Mouse (Mus musculus) intestine, embryonic 15.5 days (tissue): ENCODE data around the gene Hba-x. TPM values are rescaled to one million over a fixed set of nuclear protein-coding genes. Genes with fewer than 3 reads are reported as not detected.
"Not testable (repeated sequence)": the region's sequence is repeated elsewhere in the genome, so short reads cannot be mapped to it uniquely, and the experiment has no call there.

ENCODE experiments used
- ATAC-seq: fragments of 200-750 bp; cut with Nextera tagmentation; 2 replicates; pipeline ENCODE4 v1.8.0; 2017; ENCODE audit warnings: moderate TSS enrichment, moderate library complexity
- H3K27ac ChIP-seq: fragments of 300-500 bp; sonication (generic); 2 replicates; pipeline ENCODE4 v1.5.1; 2015; ENCODE audit warnings: mild to moderate bottlenecking, inconsistent platforms
- H3K27me3 ChIP-seq: fragments of 300-500 bp; sonication (generic); replicated peaks from 2 replicates; pipeline ENCODE4 v1.6.1; 2015; ENCODE audit warnings: inconsistent platforms
- H3K36me3 ChIP-seq: fragments of 300-500 bp; sonication (generic); 2 replicates; pipeline ENCODE4 v1.6.1; 2015; ENCODE audit warnings: inconsistent platforms
- H3K4me1 ChIP-seq: fragments of 300-500 bp; sonication (generic); replicated peaks from 2 replicates; pipeline ENCODE4 v1.6.1; 2015; ENCODE audit warnings: inconsistent platforms
- H3K4me2 ChIP-seq: fragments of 300-500 bp; sonication (generic); replicated peaks from 2 replicates; pipeline ENCODE4 v1.6.1; 2015; ENCODE audit warnings: mild to moderate bottlenecking, inconsistent platforms
- H3K4me3 ChIP-seq: fragments of 300-500 bp; sonication (generic); replicated peaks from 2 replicates; pipeline ENCODE4 v1.5.1; 2015; ENCODE audit warnings: inconsistent platforms
- H3K9ac ChIP-seq: fragments of 300-500 bp; sonication (generic); 2 replicates; pipeline ENCODE4 v1.6.1; 2015; ENCODE audit warnings: inconsistent platforms
- H3K9me3 ChIP-seq: fragments of 300-500 bp; sonication (generic); 2 replicates; pipeline ENCODE4 v1.6.1; 2016; ENCODE audit warnings: inconsistent platforms
- WGBS: fragments of 180-500 bp; shearing (Covaris S2); methylation state at CpG from one replicate; pipeline ENCODE4 v1.1.7; 2015; 5-methylcytosine and 5-hydroxymethylcytosine counted together
- polyA plus RNA-seq: library from polyadenylated mRNA; unstranded; fragments of >200 nt; fragmentation: Nextera tagmentation; extraction: Ambion mirVana; gene quantifications from 2 replicates; pipeline ENCODE4 v1.2.1, GENCODE M21; 2015

Gene Hba-x
- polyA plus RNA-seq, 1 experiment from 2014 or later, result 48.2 TPM

- H3K27me3 ChIP-seq, result peaks cover 24% of the 10 kb centered on the region
- ATAC-seq, result no peak
- no peaks in the 10 kb centered on the region for H3K9me3 ChIP-seq
- H3K4me1 ChIP-seq, result no peaks in the 10 kb centered on the region
- WGBS, result 80% methylated on average over 12 of the region's 12 CpGs
- H3K4me3 ChIP-seq, result no peak overlapping the region
- H3K36me3 ChIP-seq, result no peaks in the 10 kb centered on the region
- no peak overlapping the region for H3K27ac ChIP-seq
- H3K9ac ChIP-seq, result no peak overlapping the region
- no peak overlapping the region for H3K4me2 ChIP-seq
These were observed 2.3 kb downstream of the Hba-x start for GRCm38 (mm10) chr11:32278458-32278957.

GRCm38 (mm10) chr11:32280646-32281045 is 4.4 kb downstream of the Hba-x start:
- no peaks in the 10 kb centered on the region for H3K4me1 ChIP-seq
- H3K9me3 ChIP-seq, result no peaks in the 10 kb centered on the region
- peaks cover 24% of the 10 kb centered on the region for H3K27me3 ChIP-seq
- H3K36me3 ChIP-seq, result no peaks in the 10 kb centered on the region
- WGBS, result 56% methylated on average over 2 of the region's 2 CpGs
- H3K27ac ChIP-seq, result no peak overlapping the region
- H3K4me3 ChIP-seq, result no peak overlapping the region
- no peak for ATAC-seq
- no peak overlapping the region for H3K9ac ChIP-seq
- H3K4me2 ChIP-seq, result no peak overlapping the region

GRCm38 (mm10) chr11:32281416-32282144 is 5.4 kb downstream of the Hba-x start:
- Histone ChIP-seq H3K27ac (no peak overlapping the region), H3K9me3 (no peaks in the 10 kb centered on the region), H3K4me1 (no peaks in the 10 kb centered on the region), H3K9ac (no peak overlapping the region), H3K36me3 (no peaks in the 10 kb centered on the region), H3K27me3 (peaks cover 20% of the 10 kb centered on the region), H3K4me2 (no peak overlapping the region), H3K4me3 (no peak overlapping the region)
- no peak for ATAC-seq
- WGBS, result 77% methylated on average over 1 of the region's 1 CpGs

GRCm38 (mm10) chr11:32283091-32283777 is 7.0 kb downstream of the Hba-x start, which contains the start of gene Hba-a1:
Hba-a1 (plus strand) TSS chr11:32283511.
- WGBS, result 50% methylated on average over 1 of the region's 5 CpGs
- peak; percentile 70; the same call in 1 of the 2 replicates for ATAC-seq

GRCm38 (mm10) chr11:32284582-32284981 is 8.4 kb downstream of the Hba-x start:
- H3K27ac ChIP-seq, ATAC-seq, H3K4me3 ChIP-seq, H3K27me3 ChIP-seq, H3K9me3 ChIP-seq, H3K36me3 ChIP-seq, H3K9ac ChIP-seq, H3K4me2 ChIP-seq, H3K4me1 ChIP-seq: not testable (repeated sequence)
- 41% methylated on average over 2 of the region's 2 CpGs for WGBS

More at GRCm38 (mm10) chr11:32283091-32283777, 7.0 kb downstream of the Hba-x start, which contains the start of gene Hba-a1:
- H3K27me3 ChIP-seq, result peaks cover 14% of the 10 kb centered on the region
- not testable (repeated sequence) for H3K4me3 ChIP-seq, H3K4me1 ChIP-seq, H3K9ac ChIP-seq, H3K27ac ChIP-seq, H3K4me2 ChIP-seq, H3K9me3 ChIP-seq, H3K36me3 ChIP-seq

- no peak overlapping the region for H3K27ac ChIP-seq
- no peak overlapping the region for H3K9ac ChIP-seq
- no peaks in the 10 kb centered on the region for H3K4me1 ChIP-seq
- H3K27me3 ChIP-seq, result peaks cover 7% of the 10 kb centered on the region; the same call in 1 of the 2 replicates
- no peaks in the 10 kb centered on the region for H3K36me3 ChIP-seq
- peak; percentile 56; the same call in 1 of the 2 replicates for ATAC-seq
- no peak overlapping the region for H3K4me3 ChIP-seq
- H3K4me2 ChIP-seq, result no peak overlapping the region
- WGBS, result 76% methylated on average over 7 of the region's 7 CpGs
- H3K9me3 ChIP-seq, result no peaks in the 10 kb centered on the region
These were observed 9.0 kb downstream of the Hba-x start for GRCm38 (mm10) chr11:32285031-32285775.

GRCm38 (mm10) chr11:32285887-32286286 is 9.7 kb downstream of the Hba-x start:
- H3K4me1 ChIP-seq, H3K9ac ChIP-seq, H3K27me3 ChIP-seq, H3K27ac ChIP-seq, H3K36me3 ChIP-seq, H3K9me3 ChIP-seq, ATAC-seq, H3K4me3 ChIP-seq, H3K4me2 ChIP-seq: not testable (repeated sequence)

GRCm38 (mm10) chr11:32286695-32287492 is 10.7 kb downstream of the Hba-x start, which contains the start of gene Hbq1b:
Hbq1b (plus strand) TSS chr11:32286965.
- ATAC-seq, result peak; percentile 71
- H3K27ac ChIP-seq, H3K4me1 ChIP-seq, H3K9me3 ChIP-seq, H3K9ac ChIP-seq, H3K27me3 ChIP-seq, H3K36me3 ChIP-seq: not testable (repeated sequence)
- Histone ChIP-seq H3K4me2 (peak within 1 kb of the TSS; percentile 59), H3K4me3 (peak within 1 kb of the TSS; percentile 20; the same call in 1 of the 2 replicates)
- WGBS, result 20% methylated on average over 32 of the region's 33 CpGs

GRCm38 (mm10) chr11:32287493-32287825 is 11.3 kb downstream of the Hba-x start:
- no peaks in the 10 kb centered on the region for H3K36me3 ChIP-seq
- peaks cover 4% of the 10 kb centered on the region; the same call in 1 of the 2 replicates for H3K27me3 ChIP-seq
- H3K4me1 ChIP-seq, result no peaks in the 10 kb centered on the region
- H3K9me3 ChIP-seq, result no peaks in the 10 kb centered on the region
- H3K27ac ChIP-seq, result no peak overlapping the region
- no peak for ATAC-seq
- no peak overlapping the region for H3K4me3 ChIP-seq
- no peak overlapping the region for H3K9ac ChIP-seq
- no peak overlapping the region for H3K4me2 ChIP-seq
- 66% methylated on average over 9 of the region's 9 CpGs for WGBS

GRCm38 (mm10) chr11:32292819-32293218 is 16.6 kb downstream of the Hba-x start:
- not testable (repeated sequence) for H3K4me2 ChIP-seq, H3K9ac ChIP-seq, H3K4me3 ChIP-seq, ATAC-seq, H3K36me3 ChIP-seq, H3K27me3 ChIP-seq, H3K9me3 ChIP-seq, H3K4me1 ChIP-seq, H3K27ac ChIP-seq
- WGBS, result 81% methylated on average over 4 of the region's 4 CpGs

- H3K27ac ChIP-seq, H3K4me2 ChIP-seq, H3K9me3 ChIP-seq, ATAC-seq, H3K36me3 ChIP-seq, H3K27me3 ChIP-seq, H3K9ac ChIP-seq, H3K4me3 ChIP-seq, H3K4me1 ChIP-seq: not testable (repeated sequence)
- WGBS, result 49% methylated on average over 3 of the region's 3 CpGs
These were observed 17.3 kb downstream of the Hba-x start for GRCm38 (mm10) chr11:32293479-32293878.
